Mouse (Mus musculus) inflammation-experienced regulatory T-cells, adult 16 weeks (primary cell): Measurements from ENCODE around the gene Rgl2. TPM values are rescaled to one million over a fixed set of nuclear protein-coding genes. Genes with fewer than 3 reads are reported as not detected.

Source experiments
- polyA plus RNA-seq: library from polyadenylated mRNA; unstranded; fragments of 100-300 nt; shearing (Covaris generic); gene quantifications from one replicate; pipeline ENCODE4 v1.2.1, GENCODE M21; 2017

The Rgl2 gene
- 165 TPM for polyA plus RNA-seq

GRCm38 (mm10) chr17:33929371-33930279 lies at the start of gene Rgl2:
Gene Rgl2, plus strand, starts transcription at chr17:33929543.

GRCm38 (mm10) chr17:33890533-33891059 lies 38.7 kb upstream of the Rgl2 start, which contains the start of gene Kifc1:
Gene Kifc1, minus strand, starts transcription at chr17:33890661.

GRCm38 (mm10) chr17:33904835-33905234 lies 24.5 kb upstream of the Rgl2 start, which contains the start of gene Platr17:
Gene Platr17, plus strand, starts transcription at chr17:33905135.

GRCm38 (mm10) chr17:33909077-33909868 lies 20.1 kb upstream of the Rgl2 start, which contains the start of gene Daxx:
Gene Daxx, plus strand, starts transcription at chr17:33909414.

GRCm38 (mm10) chr17:33915671-33916250 lies 13.6 kb upstream of the Rgl2 start, which contains the start of the genes Tapbp and Zbtb22:
Gene Tapbp, plus strand, starts transcription at chr17:33915899.
Gene Zbtb22, plus strand, starts transcription at chr17:33915904.

GRCm38 (mm10) chr17:33940206-33940805 lies 11.0 kb downstream of the Rgl2 start, which contains the start of the genes Pfdn6 and Wdr46:
Gene Pfdn6, minus strand, starts transcription at chr17:33940343.
Gene Wdr46, plus strand, starts transcription at chr17:33940660.

GRCm38 (mm10) chr17:33951021-33951946 lies 21.9 kb downstream of the Rgl2 start, which contains the start of gene B3galt4:
Gene B3galt4, minus strand, starts transcription at chr17:33951488.

GRCm38 (mm10) chr17:33955555-33956214 lies 26.3 kb downstream of the Rgl2 start, which contains the start of the genes Vps52 and Rps18:
Gene Vps52, plus strand, starts transcription at chr17:33955812.
Gene Rps18, minus strand, starts transcription at chr17:33956001.

Other genes with a start within 250 kb of the Rgl2 start
- gene Hnrnpm, start 242.7 kb upstream of the Rgl2 start, polyA plus RNA-seq, result 424 TPM
- 68.9 TPM for gene March2, start 210.9 kb upstream of the Rgl2 start, polyA plus RNA-seq
- 317 TPM for gene Rab11b, start 169.0 kb upstream of the Rgl2 start, polyA plus RNA-seq
- gene Angptl4, start 147.7 kb upstream of the Rgl2 start, polyA plus RNA-seq, result 6.5 TPM
- gene Kank3, start 119.0 kb upstream of the Rgl2 start, polyA plus RNA-seq, result 4.7 TPM
- 865 TPM for gene Rps28, start 105.0 kb upstream of the Rgl2 start, polyA plus RNA-seq
- gene Ndufa7, start 105.0 kb upstream of the Rgl2 start, polyA plus RNA-seq, result 364 TPM
- 35.5 TPM for gene Cd320, start 86.5 kb upstream of the Rgl2 start, polyA plus RNA-seq
- gene Gm7029, start 55.7 kb upstream of the Rgl2 start, polyA plus RNA-seq, result not detected
- 3.7 TPM for gene Kifc1, start 38.9 kb upstream of the Rgl2 start, polyA plus RNA-seq
- 3.8 TPM for gene Platr17, start 24.4 kb upstream of the Rgl2 start, polyA plus RNA-seq
- 134 TPM for gene Daxx, start 20.1 kb upstream of the Rgl2 start, polyA plus RNA-seq
- 751 TPM for gene Tapbp, start 13.6 kb upstream of the Rgl2 start, polyA plus RNA-seq
- gene Zbtb22, start 13.6 kb upstream of the Rgl2 start, polyA plus RNA-seq, result 22.8 TPM
- 132 TPM for gene Pfdn6, start 10.8 kb downstream of the Rgl2 start, polyA plus RNA-seq
- 64.9 TPM for gene Wdr46, start 11.1 kb downstream of the Rgl2 start, polyA plus RNA-seq
- 34.8 TPM for gene B3galt4, start 21.9 kb downstream of the Rgl2 start, polyA plus RNA-seq
- gene Vps52, start 26.3 kb downstream of the Rgl2 start, polyA plus RNA-seq, result 96.8 TPM
- 2,339 TPM for gene Rps18, start 26.5 kb downstream of the Rgl2 start, polyA plus RNA-seq
- gene H2-K1, start 70.8 kb downstream of the Rgl2 start, polyA plus RNA-seq, result 13,592 TPM
- gene Ring1, start 95.1 kb downstream of the Rgl2 start, polyA plus RNA-seq, result 24.7 TPM
- 47.8 TPM for gene H2-Ke6, start 98.5 kb downstream of the Rgl2 start, polyA plus RNA-seq
- gene Slc39a7, start 102.1 kb downstream of the Rgl2 start, polyA plus RNA-seq, result 165 TPM
- 25.2 TPM for gene Rxrb, start 102.3 kb downstream of the Rgl2 start, polyA plus RNA-seq
- gene Col11a2, start 109.9 kb downstream of the Rgl2 start, polyA plus RNA-seq, result 3.0 TPM
- gene H2-Oa, start 162.8 kb downstream of the Rgl2 start, polyA plus RNA-seq, result 41.7 TPM
- gene H2-DMa, start 190.0 kb downstream of the Rgl2 start, polyA plus RNA-seq, result 118 TPM
- 172 TPM for gene Brd2, start 193.1 kb downstream of the Rgl2 start, polyA plus RNA-seq
- gene H2-DMb2, start 213.8 kb downstream of the Rgl2 start, polyA plus RNA-seq, result 8.5 TPM
- gene H2-DMb1, start 223.5 kb downstream of the Rgl2 start, polyA plus RNA-seq, result 7.1 TPM